Mouse (Mus musculus) midbrain, embryonic 16.5 days (tissue): ENCODE measurements around the gene Ccdc69. TPM values are rescaled to one million over a fixed set of nuclear protein-coding genes. Genes with fewer than 3 reads are reported as not detected.

ENCODE experiments used
- ATAC-seq: fragments of 200-750 bp; cut with Nextera tagmentation; 2 replicates; pipeline ENCODE4 v1.8.0; 2017; ENCODE audit warnings: moderate TSS enrichment
- H3K27ac ChIP-seq: fragments of 300-500 bp; sonication (generic); 2 replicates; pipeline ENCODE4 v1.5.1; 2014; ENCODE audit warnings: mild to moderate bottlenecking, low read length, mixed read lengths
- H3K27me3 ChIP-seq: fragments of 300-500 bp; sonication (generic); 2 replicates; pipeline ENCODE4 v1.6.1; 2014; ENCODE audit warnings: low read depth, low read length, mixed read lengths; ENCODE audit not compliant: control insufficient read depth, insufficient read depth
- H3K36me3 ChIP-seq: fragments of 300-500 bp; sonication (generic); 2 replicates; pipeline ENCODE4 v1.6.1; 2014; ENCODE audit warnings: mild to moderate bottlenecking, low read length, moderate library complexity, mixed read lengths; ENCODE audit not compliant: control insufficient read depth, insufficient read depth
- H3K4me1 ChIP-seq: fragments of 300-500 bp; sonication (generic); 2 replicates; pipeline ENCODE4 v1.6.1; 2014; ENCODE audit warnings: mild to moderate bottlenecking, low read length, mixed read lengths; ENCODE audit not compliant: control insufficient read depth, insufficient read depth
- H3K4me2 ChIP-seq: fragments of 300-500 bp; sonication (generic); 2 replicates; pipeline ENCODE4 v1.6.1; 2014; ENCODE audit warnings: mild to moderate bottlenecking, low read length, mixed read lengths
- H3K4me3 ChIP-seq: fragments of 300-500 bp; sonication (generic); 2 replicates; pipeline ENCODE4 v1.5.1; 2014; ENCODE audit warnings: low read depth, mild to moderate bottlenecking, low read length, moderate library complexity, mixed read lengths
- H3K9ac ChIP-seq: fragments of 300-500 bp; sonication (generic); 2 replicates; pipeline ENCODE4 v1.6.1; 2014; ENCODE audit warnings: low read depth, low read length, mixed read lengths
- H3K9me3 ChIP-seq: fragments of 300-500 bp; sonication (generic); replicated peaks from 2 replicates; pipeline ENCODE4 v1.6.1; 2014; ENCODE audit warnings: mild to moderate bottlenecking, low read length, mixed read lengths; ENCODE audit not compliant: control insufficient read depth, poor library complexity, severe bottlenecking
- WGBS: fragments of 180-500 bp; shearing (Covaris S2); extraction: QIAGEN DNeasy Blood & Tissue Kit; methylation state at CpG from one replicate; pipeline ENCODE4 v1.1.7; 2014; 5-methylcytosine and 5-hydroxymethylcytosine counted together
- polyA plus RNA-seq: library from polyadenylated mRNA; unstranded; fragments of >200 nt; fragmentation: Nextera tagmentation; extraction: Ambion mirVana; gene quantifications from 2 replicates; pipeline ENCODE4 v1.2.1, GENCODE M21; 2015

The Ccdc69 gene
- polyA plus RNA-seq, 1 experiment from 2014 or later = 0.19 TPM

- Histone ChIP-seq H3K4me1 (no peaks in the 10 kb centered on the region), H3K9me3 (no peaks in the 10 kb centered on the region), H3K9ac (no peak overlapping the region), H3K4me3 (no peak overlapping the region), H3K27me3 (no peaks in the 10 kb centered on the region), H3K36me3 (peaks cover 7% of the 10 kb centered on the region), H3K27ac (no peak overlapping the region), H3K4me2 (no peak overlapping the region)
- ATAC-seq = no peak
- 72% methylated on average over 7 of the region's 7 CpGs for WGBS
Measured at GRCm38 (mm10) chr11:55113209-55113860, 35.4 kb upstream of the Ccdc69 start.

GRCm38 (mm10) chr11:55110566-55111169 is 32.7 kb upstream of the Ccdc69 start:
- no peak overlapping the region for H3K27ac ChIP-seq
- H3K27me3 ChIP-seq = no peaks in the 10 kb centered on the region
- peaks cover 7% of the 10 kb centered on the region for H3K36me3 ChIP-seq
- H3K4me1 ChIP-seq = no peaks in the 10 kb centered on the region
- no peak overlapping the region for H3K4me2 ChIP-seq
- H3K9me3 ChIP-seq = no peaks in the 10 kb centered on the region
- 76% methylated on average over 7 of the region's 7 CpGs for WGBS
- ATAC-seq = no peak
- H3K4me3 ChIP-seq = no peak overlapping the region
- H3K9ac ChIP-seq = no peak overlapping the region

GRCm38 (mm10) chr11:55109521-55110300 is 31.8 kb upstream of the Ccdc69 start:
- Histone ChIP-seq H3K4me3 (no peak overlapping the region), H3K36me3 (peaks cover 11% of the 10 kb centered on the region), H3K9me3 (no peaks in the 10 kb centered on the region), H3K27ac (no peak overlapping the region), H3K27me3 (no peaks in the 10 kb centered on the region), H3K9ac (no peak overlapping the region), H3K4me1 (no peaks in the 10 kb centered on the region), H3K4me2 (no peak overlapping the region)
- WGBS = 94% methylated on average over 7 of the region's 7 CpGs
- no peak for ATAC-seq

GRCm38 (mm10) chr11:55106636-55107035 is 28.7 kb upstream of the Ccdc69 start:
- Histone ChIP-seq H3K4me2 (no peak overlapping the region), H3K9me3 (no peaks in the 10 kb centered on the region), H3K27me3 (no peaks in the 10 kb centered on the region), H3K4me3 (no peak overlapping the region), H3K9ac (no peak overlapping the region), H3K27ac (no peak overlapping the region), H3K4me1 (no peaks in the 10 kb centered on the region), H3K36me3 (peaks cover 11% of the 10 kb centered on the region)
- WGBS = 100% methylated on average over 1 of the region's 1 CpGs
- ATAC-seq = no peak

GRCm38 (mm10) chr11:55105389-55105788 is 27.5 kb upstream of the Ccdc69 start:
- ATAC-seq = no peak
- Histone ChIP-seq H3K27ac (no peak overlapping the region), H3K27me3 (no peaks in the 10 kb centered on the region), H3K4me3 (no peak overlapping the region), H3K4me2 (no peak overlapping the region), H3K36me3 (peaks cover 11% of the 10 kb centered on the region), H3K9ac (no peak overlapping the region), H3K4me1 (no peaks in the 10 kb centered on the region; the same call in 1 of the 2 replicates), H3K9me3 (no peaks in the 10 kb centered on the region)
- WGBS = 95% methylated on average over 4 of the region's 4 CpGs

- Histone ChIP-seq H3K4me1 (peaks cover 6% of the 10 kb centered on the region; the same call in 1 of the 2 replicates), H3K4me3 (no peak overlapping the region), H3K4me2 (no peak overlapping the region), H3K36me3 (peaks cover 4% of the 10 kb centered on the region; the same call in 1 of the 2 replicates), H3K27ac (no peak overlapping the region), H3K9ac (no peak overlapping the region), H3K9me3 (no peaks in the 10 kb centered on the region), H3K27me3 (no peaks in the 10 kb centered on the region)
- 45% methylated on average over 3 of the region's 3 CpGs for WGBS
- no peak for ATAC-seq
Measured at GRCm38 (mm10) chr11:55103229-55103628, 25.3 kb upstream of the Ccdc69 start.

- H3K4me3 ChIP-seq = no peak overlapping the region
- peaks cover 4% of the 10 kb centered on the region; the same call in 1 of the 2 replicates for H3K36me3 ChIP-seq
- WGBS = 88% methylated on average over 3 of the region's 3 CpGs
- H3K27ac ChIP-seq = no peak overlapping the region
- no peaks in the 10 kb centered on the region for H3K9me3 ChIP-seq
- H3K9ac ChIP-seq = no peak overlapping the region
- no peak for ATAC-seq
- peaks cover 6% of the 10 kb centered on the region; the same call in 1 of the 2 replicates for H3K4me1 ChIP-seq
- H3K4me2 ChIP-seq = no peak overlapping the region
- H3K27me3 ChIP-seq = no peaks in the 10 kb centered on the region
Measured at GRCm38 (mm10) chr11:55102015-55102414, 24.1 kb upstream of the Ccdc69 start.

GRCm38 (mm10) chr11:55099868-55100267 is 21.9 kb upstream of the Ccdc69 start:
- no peaks in the 10 kb centered on the region for H3K27me3 ChIP-seq
- 29% methylated on average over 4 of the region's 4 CpGs for WGBS

More at GRCm38 (mm10) chr11:55099868-55100267, 21.9 kb upstream of the Ccdc69 start:
- Histone ChIP-seq H3K4me1 (peaks cover 6% of the 10 kb centered on the region; the same call in 1 of the 2 replicates), H3K9me3 (no peaks in the 10 kb centered on the region), H3K27ac (no peak overlapping the region), H3K9ac (no peak overlapping the region), H3K4me2 (peak overlapping the region; percentile 17; the same call in 1 of the 2 replicates), H3K36me3 (no peaks in the 10 kb centered on the region), H3K4me3 (no peak overlapping the region)
- ATAC-seq = no peak
